ENCODE assay signal across 18 mouse cellular contexts in the genomic region with DNA sequence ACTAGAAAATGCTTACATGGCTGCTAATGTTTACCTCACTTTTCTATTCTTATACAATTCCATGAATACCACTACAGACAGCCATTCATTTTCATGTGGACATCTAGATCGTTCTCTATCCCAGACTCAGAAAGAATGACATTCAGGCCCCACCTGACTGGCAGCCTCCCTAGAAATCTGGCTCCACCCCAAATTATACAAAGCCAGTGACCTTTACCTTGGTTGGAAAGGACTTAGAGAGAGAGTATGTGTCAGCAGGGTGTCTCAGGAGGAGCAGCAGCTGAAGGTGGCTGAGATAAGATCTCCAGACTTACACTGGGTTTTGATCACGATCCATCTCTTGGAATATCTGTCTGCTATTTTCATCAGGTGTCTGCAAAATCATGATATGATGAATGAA. TPM values are rescaled to one million over a fixed set of nuclear protein-coding genes. Genes with fewer than 3 reads are reported as not detected.
"Had no signal": no experiment of that assay in that cellular context is flagged by ENCODE, and none has a peak within 500 bp of the region (broad histone marks: within the 10 kb centered on the region; RNA-seq: fewer than 3 reads in every experiment).

No protein-coding gene starts in this region.

RNA-seq across cellular contexts. Expression of gene Ces2c, which starts 22.0 kb away (rescaled TPM):
- polyA plus RNA-seq: heart, embryonic 10.5 days; heart, embryonic 11.5 days; heart, embryonic 12.5 days; heart, embryonic 13.5 days; heart, embryonic 14.5 days; heart, embryonic 15.5 days; heart, postnatal 0 days; hindbrain, embryonic 10.5 days; hindbrain, embryonic 11.5 days; hindbrain, embryonic 12.5 days; hindbrain, embryonic 13.5 days; hindbrain, embryonic 14.5 days; hindbrain, embryonic 15.5 days; hindbrain, embryonic 16.5 days; hindbrain, postnatal 0 days; kidney, embryonic 16.5 days had no signal

RNA-seq across cellular contexts. Expression of gene Ces2b, which starts 37.5 kb away (rescaled TPM):
- polyA plus RNA-seq: heart, embryonic 10.5 days; heart, embryonic 11.5 days; heart, embryonic 12.5 days; heart, embryonic 14.5 days; heart, embryonic 16.5 days had no signal

RNA-seq across cellular contexts. Expression of gene Ces2e, which starts 57.2 kb away (rescaled TPM):
- polyA plus RNA-seq: heart, embryonic 10.5 days; heart, embryonic 11.5 days; heart, embryonic 12.5 days; heart, embryonic 13.5 days; hindbrain, embryonic 10.5 days; hindbrain, embryonic 11.5 days; hindbrain, embryonic 12.5 days; hindbrain, embryonic 13.5 days; hindbrain, embryonic 14.5 days; hindbrain, embryonic 15.5 days; hindbrain, embryonic 16.5 days; hindbrain, postnatal 0 days; inflammation-experienced regulatory T-cells, adult 6 months had no signal
